Mouse (Mus musculus): ENCODE data around the gene Rbks. TPM values are rescaled to one million over a fixed set of nuclear protein-coding genes. Genes with fewer than 3 reads are reported as not detected.
"Not testable (repeated sequence)": the region's sequence is repeated elsewhere in the genome, so short reads cannot be mapped to it uniquely, and the experiment has no call there.

Gene Rbks
- total RNA-seq, 1 experiment, result 2.1 TPM

DNA sequence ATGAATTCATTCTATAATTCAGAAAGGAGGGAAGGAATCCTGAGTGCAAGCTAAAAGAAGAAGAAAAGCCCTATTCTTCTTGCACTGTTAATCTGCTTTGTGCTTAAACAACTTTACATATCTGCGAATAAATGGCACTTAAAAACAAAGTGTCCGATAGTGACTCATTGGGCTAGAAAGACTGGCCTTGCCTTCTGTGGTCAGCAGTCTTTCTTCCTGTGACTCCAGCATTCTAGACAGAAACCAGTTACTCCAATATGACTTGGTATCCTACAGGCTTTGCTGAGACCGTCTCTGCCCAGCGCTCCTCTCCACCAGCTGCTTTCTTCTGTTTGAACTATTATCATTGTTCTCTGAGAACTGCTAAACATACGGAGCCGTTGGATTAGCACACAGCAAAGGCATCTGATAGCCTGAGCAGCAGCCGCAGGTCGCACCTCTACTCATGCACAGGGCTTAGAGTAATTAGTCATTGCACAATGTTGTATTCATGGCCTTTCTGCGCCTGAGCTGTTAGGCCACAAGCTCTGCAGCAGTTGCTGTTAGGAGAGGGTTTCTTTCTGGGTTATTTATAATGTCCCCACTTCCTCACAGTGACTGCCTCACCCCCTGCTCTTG, 60.7 kb downstream of the Rbks start:
- no peak for DNase-seq (ENCODE audit: low read depth, low spot score)
- Histone ChIP-seq H3K27ac (ENCODE audit: insufficient read depth, low read depth, low read length, poor library complexity, severe bottlenecking) (no peak overlapping the region; the same call in 1 of the 2 replicates), H3K9ac (ENCODE audit: insufficient read depth, low read depth, low read length, poor library complexity, severe bottlenecking) (no peak overlapping the region)

DNA sequence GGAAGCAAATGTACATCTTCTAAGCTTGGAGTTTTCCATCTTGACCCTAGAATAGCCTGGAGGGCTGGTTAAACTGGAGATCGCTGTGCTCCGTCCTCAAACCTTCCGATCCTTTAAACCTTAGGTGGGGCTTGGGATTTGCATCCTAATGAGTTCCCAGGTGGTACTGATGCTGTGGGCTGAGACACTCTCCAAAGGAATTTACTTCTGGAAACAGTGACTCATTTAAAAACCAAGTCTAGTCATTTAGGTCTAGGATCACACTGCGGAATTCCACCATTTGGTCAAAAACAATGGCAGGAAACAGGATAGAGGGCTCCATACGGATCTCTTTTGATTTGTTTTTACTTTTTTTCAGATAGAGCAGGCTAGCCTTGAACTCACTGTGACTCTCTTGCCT, 62.7 kb downstream of the Rbks start:
- Histone ChIP-seq H3K9me3 (ENCODE audit: control insufficient read depth, insufficient read depth, low read depth, low read length) (no peaks in the 10 kb centered on the region), H3K4me1 (ENCODE audit: control insufficient read depth in 2 of 2, insufficient read depth in 2 of 2, low read length in 2 of 2, poor library complexity in 1 of 2) (peaks cover 15 to 16% of the 10 kb centered on the region in 2 experiments), H3K27ac (ENCODE audit: insufficient read depth, low read depth, low read length, poor library complexity, severe bottlenecking) (peak overlapping the region; percentile 98), H3K9ac (ENCODE audit: insufficient read depth, low read depth, low read length, poor library complexity, severe bottlenecking) (peak overlapping the region; percentile 33; the same call in 1 of the 2 replicates), H3K36me3 (ENCODE audit: control insufficient read depth, insufficient read depth, low read length, poor library complexity, severe bottlenecking) (no peaks in the 10 kb centered on the region; the same call in 1 of the 2 replicates), H3K4me3 (ENCODE audit: insufficient read depth in 1 of 2, low read depth in 1 of 2, low read length in 2 of 2, poor library complexity in 1 of 2, severe bottlenecking in 1 of 2) (no peak overlapping the region)
- in situ Hi-C loops (cut with MboI; ENCODE audit: low sequenced_read_pairs in 2 of 2, unreplicated experiment in 2 of 2), result no loop called here
- peak; percentile 52 for DNase-seq (ENCODE audit: low read depth, low spot score)
- peak; percentile 55 for TF ChIP-seq MAFK (IDR thresholded peaks at IDR 0.05; ENCODE audit: insufficient read depth, low read depth, low read length)
- TF ChIP-seq HCFC1 (IDR thresholded peaks at IDR 0.05; ENCODE audit: borderline replicate concordance, insufficient read depth, low read length), result no peak
- peak; percentile 37; the same call in 1 of the 2 replicates for TF ChIP-seq CHD2 (IDR thresholded peaks at IDR 0.05; ENCODE audit: low read depth, low read length)
- peak; percentile 42; the same call in 1 of the 2 replicates for TF ChIP-seq ZNF384 (IDR thresholded peaks at IDR 0.05; ENCODE audit: low read depth, low read length)
- no peak for TF ChIP-seq ZC3H11A (IDR thresholded peaks at IDR 0.05; ENCODE audit: borderline replicate concordance, low read depth, low read length)

More for the DNA sequence above, 60.7 kb downstream of the Rbks start:
- TF ChIP-seq ZC3H11A (IDR thresholded peaks at IDR 0.05; ENCODE audit: borderline replicate concordance, low read depth, low read length), result no peak
- TF ChIP-seq ZNF384 (IDR thresholded peaks at IDR 0.05; ENCODE audit: low read depth, low read length), result no peak
- TF ChIP-seq MAFK (IDR thresholded peaks at IDR 0.05; ENCODE audit: insufficient read depth, low read depth, low read length), result no peak
- no peak for TF ChIP-seq HCFC1 (IDR thresholded peaks at IDR 0.05; ENCODE audit: borderline replicate concordance, insufficient read depth, low read length)
- TF ChIP-seq CHD2 (IDR thresholded peaks at IDR 0.05; ENCODE audit: low read depth, low read length), result no peak
- Histone ChIP-seq H3K9me3 (ENCODE audit: control insufficient read depth, insufficient read depth, low read depth, low read length) (no peaks in the 10 kb centered on the region), H3K36me3 (ENCODE audit: control insufficient read depth, insufficient read depth, low read length, poor library complexity, severe bottlenecking) (no peaks in the 10 kb centered on the region; the same call in 1 of the 2 replicates), H3K4me3 (ENCODE audit: insufficient read depth in 1 of 2, low read depth in 1 of 2, low read length in 2 of 2, poor library complexity in 1 of 2, severe bottlenecking in 1 of 2) (no peak overlapping the region), H3K4me1 (ENCODE audit: control insufficient read depth in 2 of 2, insufficient read depth in 2 of 2, low read length in 2 of 2, poor library complexity in 1 of 2) (peaks cover 12 to 13% of the 10 kb centered on the region in 2 experiments)
- in situ Hi-C loops (cut with MboI; ENCODE audit: low sequenced_read_pairs in 2 of 2, unreplicated experiment in 2 of 2), result no loop called here

DNA sequence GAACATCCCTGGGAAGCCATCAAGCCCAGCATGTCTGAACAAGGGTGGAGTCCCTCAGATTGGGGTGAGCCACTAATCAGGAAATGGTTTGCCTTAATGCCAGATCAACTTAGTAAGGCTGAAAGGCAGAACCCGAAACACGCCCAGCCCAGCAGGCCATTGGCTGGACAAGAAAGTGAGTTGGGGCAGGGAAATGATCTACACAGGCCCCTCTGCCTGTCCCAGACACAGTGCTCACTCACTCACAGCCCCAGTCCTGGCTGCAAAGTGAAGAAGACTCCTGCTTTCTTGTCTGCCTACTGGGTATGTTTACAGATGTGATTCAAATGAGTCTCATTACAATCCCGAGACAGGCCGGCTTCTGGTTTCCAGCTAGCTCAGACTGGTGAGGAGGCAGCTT, 63.3 kb downstream of the Rbks start:
- H3K4me1 ChIP-seq (ENCODE audit: control insufficient read depth in 2 of 2, insufficient read depth in 2 of 2, low read length in 2 of 2, poor library complexity in 1 of 2), result peaks cover 16 to 19% of the 10 kb centered on the region in 2 experiments
- no peak for TF ChIP-seq HCFC1 (IDR thresholded peaks at IDR 0.05; ENCODE audit: borderline replicate concordance, insufficient read depth, low read length)
- H3K36me3 ChIP-seq (ENCODE audit: control insufficient read depth, insufficient read depth, low read length, poor library complexity, severe bottlenecking), result no peaks in the 10 kb centered on the region; the same call in 1 of the 2 replicates
- no peak overlapping the region for H3K4me3 ChIP-seq (ENCODE audit: insufficient read depth in 1 of 2, low read depth in 1 of 2, low read length in 2 of 2, poor library complexity in 1 of 2, severe bottlenecking in 1 of 2)
- no peak overlapping the region; the same call in 1 of the 2 replicates for H3K9ac ChIP-seq (ENCODE audit: insufficient read depth, low read depth, low read length, poor library complexity, severe bottlenecking)
- DNase-seq (ENCODE audit: low read depth, low spot score), result peak; percentile 22
- in situ Hi-C loops (cut with MboI; ENCODE audit: low sequenced_read_pairs in 2 of 2, unreplicated experiment in 2 of 2), result no loop called here
- H3K9me3 ChIP-seq (ENCODE audit: control insufficient read depth, insufficient read depth, low read depth, low read length), result no peaks in the 10 kb centered on the region
- peak overlapping the region; percentile 98 for H3K27ac ChIP-seq (ENCODE audit: insufficient read depth, low read depth, low read length, poor library complexity, severe bottlenecking)

- in situ Hi-C loops (cut with MboI; ENCODE audit: low sequenced_read_pairs in 2 of 2, unreplicated experiment in 2 of 2); H3K9me3 ChIP-seq (ENCODE audit: control insufficient read depth, insufficient read depth, low read depth, low read length); DNase-seq (ENCODE audit: low read depth, low spot score); H3K9ac ChIP-seq (ENCODE audit: insufficient read depth, low read depth, low read length, poor library complexity, severe bottlenecking); H3K36me3 ChIP-seq (ENCODE audit: control insufficient read depth, insufficient read depth, low read length, poor library complexity, severe bottlenecking); H3K4me3 ChIP-seq (ENCODE audit: insufficient read depth in 1 of 2, low read depth in 1 of 2, low read length in 2 of 2, poor library complexity in 1 of 2, severe bottlenecking in 1 of 2): not testable (repeated sequence)
- peaks cover 23 to 40% of the 10 kb centered on the region in 2 experiments for H3K4me1 ChIP-seq (ENCODE audit: control insufficient read depth in 2 of 2, insufficient read depth in 2 of 2, low read length in 2 of 2, poor library complexity in 1 of 2)
- peak overlapping the region; percentile 77; the same call in 1 of the 2 replicates for H3K27ac ChIP-seq (ENCODE audit: insufficient read depth, low read depth, low read length, poor library complexity, severe bottlenecking)
Observed at GRCm38 (mm10) chr5:31631169-31631568, 66.3 kb downstream of the Rbks start.

GRCm38 (mm10) chr5:31630064-31630463, 67.4 kb downstream of the Rbks start:
- H3K36me3 ChIP-seq (ENCODE audit: control insufficient read depth, insufficient read depth, low read length, poor library complexity, severe bottlenecking), result no peaks in the 10 kb centered on the region; the same call in 1 of the 2 replicates
- H3K27ac ChIP-seq (ENCODE audit: insufficient read depth, low read depth, low read length, poor library complexity, severe bottlenecking), result peak overlapping the region; percentile 83
- no peaks in the 10 kb centered on the region for H3K9me3 ChIP-seq (ENCODE audit: control insufficient read depth, insufficient read depth, low read depth, low read length)
- H3K4me1 ChIP-seq (ENCODE audit: control insufficient read depth in 2 of 2, insufficient read depth in 2 of 2, low read length in 2 of 2, poor library complexity in 1 of 2), result peaks cover 17 to 35% of the 10 kb centered on the region in 2 experiments
- peak overlapping the region; percentile 49; the same call in 1 of the 2 replicates for H3K9ac ChIP-seq (ENCODE audit: insufficient read depth, low read depth, low read length, poor library complexity, severe bottlenecking)
- TF ChIP-seq ZNF384 (IDR thresholded peaks at IDR 0.05; ENCODE audit: low read depth, low read length) (no peak), HCFC1 (IDR thresholded peaks at IDR 0.05; ENCODE audit: borderline replicate concordance, insufficient read depth, low read length) (no peak), ZC3H11A (IDR thresholded peaks at IDR 0.05; ENCODE audit: borderline replicate concordance, low read depth, low read length) (no peak), CHD2 (IDR thresholded peaks at IDR 0.05; ENCODE audit: low read depth, low read length) (0 out of 2 replicates have a peak, but pooled peaks have one; percentile 22), MAFK (IDR thresholded peaks at IDR 0.05; ENCODE audit: insufficient read depth, low read depth, low read length) (peak; percentile 87)
- H3K4me3 ChIP-seq (ENCODE audit: insufficient read depth in 1 of 2, low read depth in 1 of 2, low read length in 2 of 2, poor library complexity in 1 of 2, severe bottlenecking in 1 of 2), result peak overlapping the region in 1 of 2 experiments; percentile 12; a peak in 1 of 4 replicates
- peak; percentile 21 for DNase-seq (ENCODE audit: low read depth, low spot score)
- in situ Hi-C loops (cut with MboI; ENCODE audit: low sequenced_read_pairs in 2 of 2, unreplicated experiment in 2 of 2), result no loop called here
